In genomic region chr1:66701576-66701940, GRCm38 (mm10) we compare ENCODE assay signal across 8 mouse cellular contexts. TPM values are rescaled to one million over a fixed set of nuclear protein-coding genes. Genes with fewer than 3 reads are reported as not detected.
DNase-seq lines count a peak whose midpoint lies in the region; ATAC-seq lines count a peak whose summit lies in the region.

No protein-coding gene starts in this region.

- H3K4me3 ChIP-seq in heart, embryonic 15.5 days = peak overlapping the region; percentile 89
- H3K4me3 ChIP-seq in intestine, embryonic 16.5 days (ENCODE audit: low read length) = peak overlapping the region; percentile 89
- peak overlapping the region; percentile 87 for H3K4me3 ChIP-seq in midbrain, embryonic 14.5 days (replicated peaks; ENCODE audit: low read depth, low read length)

- H3K4me2 ChIP-seq in heart, embryonic 15.5 days = peak overlapping the region; percentile 76
- H3K4me2 ChIP-seq in intestine, embryonic 16.5 days (ENCODE audit: low read depth, low read length) = peak overlapping the region; percentile 59
- H3K4me2 ChIP-seq in midbrain, embryonic 14.5 days (ENCODE audit: low read length) = peak overlapping the region; percentile 73

- no peak for DNase-seq in heart, postnatal 25 days (ENCODE audit: low spot score)
- peak; percentile 11 for DNase-seq in c-Kit-negative CD71-positive TER-119-positive erythroid progenitor cells, embryonic 14.5 days (ENCODE audit: low read depth, low spot score)
- no peak for DNase-seq in midbrain, embryonic 14.5 days
- DNase-seq in right cerebral cortex, postnatal 10 days (ENCODE audit: low spot score in 2 of 2) = no peak
- DNase-seq in cerebellum, adult 11 months = no peak
- DNase-seq in kidney, adult 18-20 months = no peak

- no peaks in the 10 kb centered on the region for H3K9me3 ChIP-seq in heart, embryonic 15.5 days (replicated peaks)
- H3K9me3 ChIP-seq in intestine, embryonic 16.5 days (ENCODE audit: control insufficient read depth, low read length) = no peaks in the 10 kb centered on the region
- H3K9me3 ChIP-seq in midbrain, embryonic 14.5 days (ENCODE audit: control insufficient read depth, low read length) = no peaks in the 10 kb centered on the region

- peaks cover 14% of the 10 kb centered on the region for H3K4me1 ChIP-seq in heart, embryonic 15.5 days (replicated peaks)
- peaks cover 17% of the 10 kb centered on the region for H3K4me1 ChIP-seq in intestine, embryonic 16.5 days (ENCODE audit: control insufficient read depth, insufficient read depth, low read length)
- peaks cover 11% of the 10 kb centered on the region for H3K4me1 ChIP-seq in midbrain, embryonic 14.5 days (ENCODE audit: control insufficient read depth, insufficient read depth, low read length)

- intact Hi-C loops in heart, postnatal 25 days (cut with DNase I) = loop anchor here (5.0 kb wide), 1 partner anchor 116 kb away; the partner anchor contains the start of gene Kansl1l

- H3K27ac ChIP-seq in heart, embryonic 15.5 days = peak overlapping the region; percentile 80; the same call in 1 of the 2 replicates
- H3K27ac ChIP-seq in intestine, embryonic 16.5 days (ENCODE audit: low read length) = no peak overlapping the region
- H3K27ac ChIP-seq in midbrain, embryonic 14.5 days (replicated peaks; ENCODE audit: low read depth, low read length) = no peak overlapping the region

- peaks cover 3% of the 10 kb centered on the region; the same call in 1 of the 2 replicates for H3K36me3 ChIP-seq in heart, embryonic 15.5 days
- no peaks in the 10 kb centered on the region for H3K36me3 ChIP-seq in intestine, embryonic 16.5 days (ENCODE audit: control insufficient read depth, insufficient read depth, low read length)
- 0 out of 2 replicates have a peak, but pooled peaks cover 3% of the 10 kb centered on the region for H3K36me3 ChIP-seq in midbrain, embryonic 14.5 days (ENCODE audit: control insufficient read depth, insufficient read depth, low read length)

- H3K9ac ChIP-seq in heart, embryonic 15.5 days = peak overlapping the region; percentile 81
- H3K9ac ChIP-seq in intestine, embryonic 16.5 days (ENCODE audit: low read depth, low read length) = peak overlapping the region; percentile 90
- H3K9ac ChIP-seq in midbrain, embryonic 14.5 days (replicated peaks; ENCODE audit: low read length) = peak overlapping the region; percentile 76

- no peaks in the 10 kb centered on the region for H3K27me3 ChIP-seq in heart, embryonic 15.5 days
- H3K27me3 ChIP-seq in intestine, embryonic 16.5 days (replicated peaks; ENCODE audit: control insufficient read depth, insufficient read depth, low read length) = no peaks in the 10 kb centered on the region
- H3K27me3 ChIP-seq in midbrain, embryonic 14.5 days (ENCODE audit: control insufficient read depth, insufficient read depth, low read length) = no peaks in the 10 kb centered on the region

- WGBS in heart, embryonic 15.5 days = 19% methylated on average over 2 of the region's 2 CpGs
- WGBS in intestine, embryonic 16.5 days = 27% methylated on average over 2 of the region's 2 CpGs
- WGBS in midbrain, embryonic 14.5 days = 40% methylated on average over 2 of the region's 2 CpGs

- no peak for ATAC-seq in heart, embryonic 15.5 days (replicated peaks; ENCODE audit: insufficient number of reproducible peaks, insufficient read depth, low FRiP score, low read depth)
- ATAC-seq in intestine, embryonic 16.5 days = no peak
- no peak for ATAC-seq in midbrain, embryonic 14.5 days (ENCODE audit: low FRiP score, low TSS enrichment)

RNA-seq across cellular contexts. Expression of gene Rpe, which starts 0.9 kb away (rescaled TPM):
- 25.1 and 29.3 TPM in 2 replicates for polyA plus RNA-seq in heart, embryonic 15.5 days (2015; fragmentation: Nextera tagmentation; extraction: Ambion mirVana)
- 10 to 100 TPM; 12.2 to 13.8 TPM for total RNA-seq in heart, postnatal 25 days (2021)
- 69.9 and 74.8 TPM in 2 replicates for polyA plus RNA-seq in intestine, embryonic 16.5 days (2015; fragmentation: Nextera tagmentation; extraction: Ambion mirVana)
- 36.4 and 36.8 TPM in 2 replicates for polyA plus RNA-seq in midbrain, embryonic 14.5 days (2014; fragmentation: Nextera tagmentation; extraction: Ambion mirVana)
